ENCODE assay signal across 25 mouse cellular contexts in genomic region chr6:64736317-64736716, GRCm38 (mm10). TPM values are rescaled to one million over a fixed set of nuclear protein-coding genes. Genes with fewer than 3 reads are reported as not detected.
"Had no signal": no experiment of that assay in that cellular context is flagged by ENCODE, and none has a peak within 500 bp of the region (broad histone marks: within the 10 kb centered on the region; RNA-seq: fewer than 3 reads in every experiment).

No protein-coding gene starts in this region.

- H3K4me2 ChIP-seq: lung, embryonic 14.5 days; midbrain, embryonic 11.5 days; midbrain, embryonic 13.5 days; midbrain, embryonic 15.5 days; neural tube, embryonic 13.5 days; neural tube, embryonic 15.5 days had no signal

- H3K9me3 ChIP-seq: midbrain, embryonic 13.5 days; midbrain, embryonic 15.5 days; neural tube, embryonic 13.5 days; neural tube, embryonic 15.5 days had no signal

- H3K4me3 ChIP-seq: megakaryocyte, embryonic 14.5 days; midbrain, embryonic 13.5 days; midbrain, embryonic 15.5 days; myocyte; neural tube, embryonic 13.5 days; neural tube, embryonic 15.5 days had no signal

- H3K4me1 ChIP-seq: megakaryocyte, embryonic 14.5 days had no signal

- H3K27ac ChIP-seq: liver, embryonic 14.5 days; macrophage; midbrain, embryonic 13.5 days; midbrain, embryonic 15.5 days; neural tube, embryonic 13.5 days; neural tube, embryonic 15.5 days had no signal

- H3K9ac ChIP-seq: liver, embryonic 14.5 days; lung, embryonic 14.5 days; midbrain, embryonic 13.5 days; midbrain, embryonic 15.5 days; neural tube, embryonic 13.5 days; neural tube, embryonic 15.5 days had no signal

- DNase-seq: lung, adult 18-20 months; lung, embryonic 14.5 days; lung, postnatal 10 days; lung, postnatal 36 days; retina, postnatal 1 day; right cerebral cortex, adult 18-20 months; right cerebral cortex, postnatal 25 days; right cerebral cortex, postnatal 4 days; thymus, adult 2 months; thymus, postnatal 25 days; thymus, postnatal 4 days had no signal

- ATAC-seq: midbrain, embryonic 13.5 days; midbrain, embryonic 15.5 days had no signal

- H3K36me3 ChIP-seq: midbrain, embryonic 13.5 days; midbrain, embryonic 15.5 days; neural tube, embryonic 13.5 days; neural tube, embryonic 15.5 days had no signal

RNA-seq across cellular contexts. Expression of gene Atoh1, which starts 7.4 kb away (rescaled TPM):
- total RNA-seq: megakaryocyte progenitor cell, adult 5-6 weeks had no signal
- polyA plus RNA-seq: liver, embryonic 14.5 days; liver, embryonic 16.5 days; lung, embryonic 14.5 days; macrophage; myocyte; spleen, adult 2 months; testis, adult 2 months; urinary bladder, adult 2 months had no signal
